Mouse (Mus musculus): ENCODE data around the gene Vps36. TPM values are rescaled to one million over a fixed set of nuclear protein-coding genes. Genes with fewer than 3 reads are reported as not detected.

Vps36 gene
- total RNA-seq, 2 experiments from 2014 or later: 31.6 to 31.8 TPM

- no peak for DNase-seq
- Histone ChIP-seq H3K27ac (no peak overlapping the region), H3K4me3 (no peak overlapping the region)
- intact Hi-C loops (cut with DNase I): loop anchor here (5.0 kb wide), 1 partner anchor 177 kb away; no protein-coding TSS in a partner anchor
- TF ChIP-seq CTCF (IDR thresholded peaks at IDR 0.05): no peak
Observed at GRCm38 (mm10) chr8:22169167-22169566, 23.4 kb upstream of the Vps36 start.

- no peak for DNase-seq
- Histone ChIP-seq H3K27ac (no peak overlapping the region), H3K4me3 (no peak overlapping the region)
- no peak for TF ChIP-seq CTCF (IDR thresholded peaks at IDR 0.05)
- intact Hi-C loops (cut with DNase I): no loop called here
Observed at GRCm38 (mm10) chr8:22175966-22176365, 16.6 kb upstream of the Vps36 start.

- no peak for DNase-seq
- intact Hi-C loops (cut with DNase I): no loop called here
- Histone ChIP-seq H3K27ac (no peak overlapping the region), H3K4me3 (peak overlapping the region; percentile 79)
- TF ChIP-seq CTCF (IDR thresholded peaks at IDR 0.05): no peak
Observed at GRCm38 (mm10) chr8:22184884-22185283, 7.7 kb upstream of the Vps36 start.

- no peak for TF ChIP-seq CTCF (IDR thresholded peaks at IDR 0.05)
- peak; percentile 93 for DNase-seq
- intact Hi-C loops (cut with DNase I): no loop called here
- H3K27ac ChIP-seq: peak within 1 kb of the TSS; percentile 67
- H3K4me3 ChIP-seq: peak within 1 kb of the TSS; percentile 79
Observed at GRCm38 (mm10) chr8:22185431-22186397, 6.9 kb upstream of the Vps36 start, which contains the start of gene Ckap2. Ckap2 (minus strand) TSS chr8:22185819.

GRCm38 (mm10) chr8:22193432-22194010 is 912 bp downstream of the Vps36 start:
- DNase-seq: no peak
- no peak for TF ChIP-seq CTCF (IDR thresholded peaks at IDR 0.05)
- Histone ChIP-seq H3K27ac (peak overlapping the region; percentile 99), H3K4me3 (peak overlapping the region; percentile 97)
- intact Hi-C loops (cut with DNase I): loop anchor here (2.0 to 10.0 kb wide), 2 partner anchors 111 to 183 kb away; no protein-coding TSS in a partner anchor

GRCm38 (mm10) chr8:22197914-22198313 is 5.3 kb downstream of the Vps36 start:
- Histone ChIP-seq H3K4me3 (no peak overlapping the region), H3K27ac (no peak overlapping the region)
- DNase-seq: no peak
- no peak for TF ChIP-seq CTCF (IDR thresholded peaks at IDR 0.05)
- intact Hi-C loops (cut with DNase I): loop anchor here (10.0 kb wide), 1 partner anchor 107 kb away; no protein-coding TSS in a partner anchor

GRCm38 (mm10) chr8:22199481-22199880 is 6.9 kb downstream of the Vps36 start:
- Histone ChIP-seq H3K27ac (no peak overlapping the region), H3K4me3 (no peak overlapping the region)
- intact Hi-C loops (cut with DNase I): loop anchor here (10.0 kb wide), 1 partner anchor 105 kb away; no protein-coding TSS in a partner anchor
- peak; percentile 18; the same call in 1 of the 2 replicates for TF ChIP-seq CTCF (IDR thresholded peaks at IDR 0.05)
- no peak for DNase-seq

GRCm38 (mm10) chr8:22207535-22207934 is 14.9 kb downstream of the Vps36 start:
- 0 out of 2 replicates have a peak overlapping the region, but pooled peaks have one; percentile 56 for H3K27ac ChIP-seq

GRCm38 (mm10) chr8:22209012-22209411 is 16.4 kb downstream of the Vps36 start:
- H3K27ac ChIP-seq: peak overlapping the region; percentile 54; the same call in 1 of the 2 replicates
- no peak for DNase-seq
- no peak for TF ChIP-seq CTCF (IDR thresholded peaks at IDR 0.05)
- intact Hi-C loops (cut with DNase I): no loop called here
- no peak overlapping the region for H3K4me3 ChIP-seq

More at GRCm38 (mm10) chr8:22207535-22207934, 14.9 kb downstream of the Vps36 start:
- TF ChIP-seq CTCF (IDR thresholded peaks at IDR 0.05): no peak
- H3K4me3 ChIP-seq: no peak overlapping the region
- intact Hi-C loops (cut with DNase I): no loop called here
- no peak for DNase-seq

GRCm38 (mm10) chr8:22214826-22215225 is 22.2 kb downstream of the Vps36 start:
- DNase-seq: peak; percentile 24
- Histone ChIP-seq H3K27ac (peak overlapping the region; percentile 51), H3K4me3 (no peak overlapping the region)
- intact Hi-C loops (cut with DNase I): no loop called here
- no peak for TF ChIP-seq CTCF (IDR thresholded peaks at IDR 0.05)

GRCm38 (mm10) chr8:22226361-22226760 is 33.8 kb downstream of the Vps36 start:
- no peak for DNase-seq
- no peak for TF ChIP-seq CTCF (IDR thresholded peaks at IDR 0.05)
- Histone ChIP-seq H3K27ac (peak overlapping the region; percentile 67), H3K4me3 (peak overlapping the region; percentile 77; the same call in 1 of the 2 replicates)
- intact Hi-C loops (cut with DNase I): no loop called here

- Histone ChIP-seq H3K4me3 (peak within 1 kb of the TSS; percentile 77), H3K27ac (peak within 1 kb of the TSS; percentile 67)
- intact Hi-C loops (cut with DNase I): no loop called here
- TF ChIP-seq CTCF (IDR thresholded peaks at IDR 0.05): no peak
- DNase-seq: peak; percentile 78
Observed at GRCm38 (mm10) chr8:22227061-22227877, 34.7 kb downstream of the Vps36 start, which contains the start of gene Thsd1. Thsd1 (plus strand) TSS chr8:22227313.
